Mouse (Mus musculus) heart, embryonic 15.5 days (tissue): Measurements from ENCODE around the gene Begain. TPM values are rescaled to one million over a fixed set of nuclear protein-coding genes. Genes with fewer than 3 reads are reported as not detected.

Experiments
- ATAC-seq: fragments of 200-750 bp; cut with Nextera tagmentation; replicated peaks from 2 replicates; pipeline ENCODE4 v1.8.0; 2017; ENCODE audit warnings: low read depth, moderate TSS enrichment; ENCODE audit not compliant: insufficient number of reproducible peaks, insufficient read depth, low FRiP score
- H3K27ac ChIP-seq: fragments of 300-500 bp; sonication (generic); 2 replicates; pipeline ENCODE4 v1.5.1; 2015; ENCODE audit warnings: mild to moderate bottlenecking, inconsistent platforms
- H3K27me3 ChIP-seq: fragments of 300-500 bp; sonication (generic); 2 replicates; pipeline ENCODE4 v1.6.1; 2015; ENCODE audit warnings: inconsistent platforms
- H3K36me3 ChIP-seq: fragments of 300-500 bp; sonication (generic); 2 replicates; pipeline ENCODE4 v1.6.1; 2015; ENCODE audit warnings: mild to moderate bottlenecking, inconsistent platforms
- H3K4me1 ChIP-seq: fragments of 300-500 bp; sonication (generic); replicated peaks from 2 replicates; pipeline ENCODE4 v1.6.1; 2015; ENCODE audit warnings: inconsistent platforms
- H3K4me2 ChIP-seq: fragments of 300-500 bp; sonication (generic); 2 replicates; pipeline ENCODE4 v1.6.1; 2015; ENCODE audit warnings: inconsistent platforms, mild to moderate bottlenecking, moderate library complexity
- H3K4me3 ChIP-seq: fragments of 300-500 bp; sonication (generic); 2 replicates; pipeline ENCODE4 v1.5.1; 2015; ENCODE audit warnings: mild to moderate bottlenecking, inconsistent platforms
- H3K9ac ChIP-seq: fragments of 300-500 bp; sonication (generic); 2 replicates; pipeline ENCODE4 v1.6.1; 2015; ENCODE audit warnings: mild to moderate bottlenecking, inconsistent platforms
- H3K9me3 ChIP-seq: fragments of 300-500 bp; sonication (generic); replicated peaks from 2 replicates; pipeline ENCODE4 v1.6.1; 2016; ENCODE audit warnings: inconsistent platforms
- WGBS: fragments of 180-500 bp; shearing (Covaris S2); methylation state at CpG from one replicate; pipeline ENCODE4 v1.1.7; 2015; ENCODE audit warnings: mixed read lengths; 5-methylcytosine and 5-hydroxymethylcytosine counted together
- polyA plus RNA-seq: library from polyadenylated mRNA; unstranded; fragments of >200 nt; fragmentation: Nextera tagmentation; extraction: Ambion mirVana; gene quantifications from 2 replicates; pipeline ENCODE4 v1.2.1, GENCODE M21; 2015

Gene Begain
- polyA plus RNA-seq, 1 experiment from 2014 or later = 1.5 TPM

DNA sequence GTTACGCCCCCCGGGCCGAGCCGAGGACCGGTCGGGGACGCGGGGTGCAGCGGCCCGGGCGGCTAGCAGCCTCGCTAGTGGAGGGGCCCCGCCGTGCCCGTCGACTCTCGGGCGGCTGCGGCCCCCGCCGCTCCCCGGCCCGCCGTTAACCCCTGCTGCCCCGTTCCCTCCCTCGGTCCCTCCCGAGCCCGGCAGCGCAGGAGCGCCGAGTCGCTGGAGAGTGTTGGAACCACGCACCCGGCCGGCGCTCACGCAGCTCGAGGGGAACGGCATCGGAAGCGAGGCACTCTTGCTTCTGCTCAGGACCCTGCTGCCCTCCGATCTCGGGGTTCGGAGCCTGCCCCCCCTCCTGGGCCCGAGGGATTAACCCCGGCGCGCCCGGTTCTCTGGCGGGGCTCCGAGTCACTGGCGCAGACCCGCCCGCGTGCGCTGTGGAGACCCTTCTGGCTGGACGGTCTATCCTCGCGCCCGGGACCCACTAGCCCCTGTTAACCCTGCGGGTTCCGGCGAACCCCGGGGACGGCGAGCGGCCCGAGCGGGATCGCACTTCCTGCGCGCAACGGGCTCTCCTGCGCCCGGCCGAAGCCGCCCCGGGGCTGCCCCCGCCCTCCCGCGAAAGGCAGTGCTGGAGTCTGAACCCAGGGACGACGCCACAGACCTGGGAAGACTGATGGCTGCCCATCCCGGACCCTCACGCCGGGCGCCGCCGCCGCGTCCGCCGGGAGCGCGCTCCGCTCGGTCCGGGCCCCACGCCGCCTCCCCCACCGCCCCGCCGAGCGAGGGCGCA, 14.8 kb downstream of the Begain start:
- Histone ChIP-seq H3K9me3 (no peaks in the 10 kb centered on the region), H3K4me2 (peak overlapping the region; percentile 93), H3K4me1 (peaks cover 18% of the 10 kb centered on the region), H3K36me3 (no peaks in the 10 kb centered on the region), H3K27ac (no peak overlapping the region), H3K9ac (peak overlapping the region; percentile 45), H3K27me3 (peaks cover 93% of the 10 kb centered on the region), H3K4me3 (peak overlapping the region; percentile 57)
- no peak for ATAC-seq
- WGBS = under 1% methylated on average over 79 of the region's 105 CpGs

DNA sequence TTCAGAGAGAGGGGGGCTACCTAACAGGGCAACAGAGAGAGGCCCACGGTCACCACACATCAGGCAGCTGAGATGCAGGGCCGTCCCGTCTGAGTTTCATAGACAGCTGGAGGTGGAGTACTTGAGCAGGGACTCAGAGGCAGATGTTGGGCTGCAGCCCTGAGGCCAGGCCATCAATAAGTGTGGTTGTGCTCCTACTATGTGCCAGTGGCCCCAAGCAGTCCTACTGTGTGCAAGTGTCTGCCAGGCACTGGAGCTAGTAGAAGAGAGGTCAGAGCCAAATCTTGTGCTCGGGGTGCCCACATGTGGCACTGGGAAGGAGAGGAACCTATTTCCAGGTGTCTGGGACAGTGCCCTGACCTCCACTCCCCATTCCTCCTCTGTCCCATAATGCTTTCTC, 18.1 kb downstream of the Begain start:
- ATAC-seq = no peak
- H3K4me2 ChIP-seq = no peak overlapping the region
- H3K9me3 ChIP-seq = no peaks in the 10 kb centered on the region
- no peak overlapping the region for H3K27ac ChIP-seq
- peaks cover 18% of the 10 kb centered on the region for H3K4me1 ChIP-seq
- 78% methylated on average over 4 of the region's 4 CpGs for WGBS
- peaks cover 92% of the 10 kb centered on the region for H3K27me3 ChIP-seq
- no peak overlapping the region for H3K9ac ChIP-seq
- no peak overlapping the region for H3K4me3 ChIP-seq
- H3K36me3 ChIP-seq = no peaks in the 10 kb centered on the region

- Histone ChIP-seq H3K27me3 (peaks cover 89% of the 10 kb centered on the region), H3K4me1 (no peaks in the 10 kb centered on the region), H3K36me3 (no peaks in the 10 kb centered on the region), H3K9ac (no peak overlapping the region), H3K4me2 (no peak overlapping the region), H3K27ac (no peak overlapping the region), H3K9me3 (no peaks in the 10 kb centered on the region), H3K4me3 (no peak overlapping the region)
- WGBS = 75% methylated on average over 7 of the region's 7 CpGs
- no peak for ATAC-seq
Measured at GRCm38 (mm10) chr12:109045581-109045980, 22.4 kb downstream of the Begain start.

- Histone ChIP-seq H3K9ac (no peak overlapping the region), H3K27ac (no peak overlapping the region), H3K4me2 (no peak overlapping the region), H3K4me1 (no peaks in the 10 kb centered on the region), H3K4me3 (no peak overlapping the region), H3K9me3 (no peaks in the 10 kb centered on the region), H3K27me3 (peaks cover 84% of the 10 kb centered on the region), H3K36me3 (no peaks in the 10 kb centered on the region)
- no peak for ATAC-seq
- 15% methylated on average over 5 of the region's 5 CpGs for WGBS
Measured at GRCm38 (mm10) chr12:109044497-109044896, 23.5 kb downstream of the Begain start.

GRCm38 (mm10) chr12:109039311-109039710, 28.7 kb downstream of the Begain start:
- no peaks in the 10 kb centered on the region for H3K9me3 ChIP-seq
- no peak for ATAC-seq
- no peak overlapping the region for H3K4me3 ChIP-seq
- no peak overlapping the region for H3K27ac ChIP-seq
- no peak overlapping the region for H3K9ac ChIP-seq
- H3K4me2 ChIP-seq = no peak overlapping the region
- H3K4me1 ChIP-seq = no peaks in the 10 kb centered on the region
- H3K36me3 ChIP-seq = no peaks in the 10 kb centered on the region
- WGBS = 43% methylated on average over 7 of the region's 7 CpGs
- peaks cover 83% of the 10 kb centered on the region for H3K27me3 ChIP-seq

DNA sequence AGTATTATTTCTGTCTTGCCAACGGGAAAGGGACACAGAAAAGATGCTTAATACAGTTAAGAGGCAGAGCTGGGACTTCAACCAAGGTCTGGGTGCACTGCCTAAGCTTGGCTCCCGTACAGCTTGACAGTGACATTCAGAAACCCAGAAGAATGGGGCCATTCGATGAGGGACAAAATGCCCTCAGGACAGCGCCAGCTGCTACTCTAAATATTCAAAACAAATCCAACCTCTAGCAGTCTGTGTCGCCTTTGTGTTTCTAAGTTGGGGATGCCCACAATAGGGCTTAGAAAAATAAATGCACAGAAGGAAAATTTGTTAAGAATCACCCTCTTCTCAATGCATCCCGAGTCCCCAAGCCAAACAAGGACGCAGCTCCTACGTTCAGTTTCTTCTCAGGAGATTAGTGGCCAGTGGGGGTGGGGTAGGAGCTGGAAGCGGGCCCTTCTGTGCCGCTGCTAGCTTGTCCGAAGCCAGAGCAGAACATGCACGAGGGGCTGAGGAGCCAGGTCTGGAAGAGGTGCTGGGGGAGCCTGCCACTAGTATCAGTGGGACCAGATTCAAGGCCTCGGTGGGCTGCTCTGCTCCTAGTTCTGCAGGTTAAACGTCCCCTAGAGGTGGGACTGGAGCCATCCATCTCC, 29.7 kb downstream of the Begain start:
- Histone ChIP-seq H3K4me1 (peaks cover 2% of the 10 kb centered on the region; the same call in 1 of the 2 replicates), H3K27me3 (peaks cover 83% of the 10 kb centered on the region), H3K9me3 (no peaks in the 10 kb centered on the region), H3K4me3 (no peak overlapping the region), H3K36me3 (no peaks in the 10 kb centered on the region), H3K27ac (no peak overlapping the region), H3K4me2 (no peak overlapping the region), H3K9ac (no peak overlapping the region)
- WGBS = 49% methylated on average over 14 of the region's 14 CpGs
- no peak for ATAC-seq

GRCm38 (mm10) chr12:109037026-109037425, 31.0 kb downstream of the Begain start:
- no peak for ATAC-seq
- H3K4me3 ChIP-seq = no peak overlapping the region
- H3K27me3 ChIP-seq = peaks cover 83% of the 10 kb centered on the region
- no peak overlapping the region for H3K27ac ChIP-seq
- WGBS = 87% methylated on average over 2 of the region's 2 CpGs
- no peak overlapping the region for H3K9ac ChIP-seq
- H3K9me3 ChIP-seq = no peaks in the 10 kb centered on the region
- H3K4me1 ChIP-seq = peaks cover 8% of the 10 kb centered on the region; the same call in 1 of the 2 replicates
- no peaks in the 10 kb centered on the region for H3K36me3 ChIP-seq
- no peak overlapping the region for H3K4me2 ChIP-seq

DNA sequence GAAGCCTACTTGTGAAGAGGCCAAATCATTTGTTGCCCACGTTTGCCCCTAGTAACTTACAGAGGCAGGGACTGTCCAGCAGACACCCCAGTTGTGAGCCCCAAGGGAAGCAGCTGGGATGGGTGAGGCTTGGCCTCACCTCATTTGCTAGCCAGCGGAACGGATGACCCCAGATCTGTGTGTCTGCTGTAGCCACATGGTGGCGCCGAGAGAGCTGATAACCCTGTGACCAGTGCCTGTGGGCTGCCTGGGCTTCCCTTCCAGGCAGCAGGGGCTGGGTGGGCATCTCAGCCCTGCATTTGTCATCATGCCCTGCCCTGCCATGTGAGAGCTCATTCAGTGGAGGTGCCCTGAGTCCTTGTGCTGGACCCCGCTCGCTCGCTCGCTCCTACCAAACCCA, 44.2 kb downstream of the Begain start:
- H3K9ac ChIP-seq = no peak overlapping the region
- no peaks in the 10 kb centered on the region for H3K9me3 ChIP-seq
- H3K4me3 ChIP-seq = no peak overlapping the region
- H3K27me3 ChIP-seq = no peaks in the 10 kb centered on the region
- H3K27ac ChIP-seq = no peak overlapping the region
- no peak overlapping the region for H3K4me2 ChIP-seq
- H3K4me1 ChIP-seq = no peaks in the 10 kb centered on the region
- ATAC-seq = no peak
- WGBS = 58% methylated on average over 9 of the region's 9 CpGs
- H3K36me3 ChIP-seq = no peaks in the 10 kb centered on the region

DNA sequence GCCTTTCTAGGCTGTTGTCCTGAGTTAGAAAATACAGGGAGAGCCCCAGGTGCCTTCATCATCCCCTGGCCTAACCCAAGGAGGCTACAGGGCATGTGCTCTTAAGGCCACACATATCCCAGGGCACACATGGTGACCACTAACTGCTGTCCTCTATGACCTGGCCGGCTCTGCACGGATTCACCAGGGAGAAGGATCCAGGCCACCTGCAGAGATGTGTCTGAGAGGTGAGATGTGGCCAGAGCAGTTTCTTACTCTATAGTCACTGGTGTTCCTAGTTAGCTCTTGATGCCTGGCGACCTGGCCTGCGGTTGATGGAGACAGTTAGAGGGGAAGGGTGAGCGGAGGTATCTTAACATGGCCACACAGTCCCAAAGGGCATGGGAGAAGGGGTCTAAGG, 45.1 kb downstream of the Begain start:
- H3K27ac ChIP-seq = no peak overlapping the region
- H3K4me3 ChIP-seq = no peak overlapping the region
- no peak for ATAC-seq
- H3K9me3 ChIP-seq = no peaks in the 10 kb centered on the region
- H3K4me2 ChIP-seq = no peak overlapping the region
- H3K36me3 ChIP-seq = no peaks in the 10 kb centered on the region
- no peaks in the 10 kb centered on the region for H3K27me3 ChIP-seq
- H3K9ac ChIP-seq = no peak overlapping the region
- no peaks in the 10 kb centered on the region for H3K4me1 ChIP-seq
- 79% methylated on average over 5 of the region's 5 CpGs for WGBS

DNA sequence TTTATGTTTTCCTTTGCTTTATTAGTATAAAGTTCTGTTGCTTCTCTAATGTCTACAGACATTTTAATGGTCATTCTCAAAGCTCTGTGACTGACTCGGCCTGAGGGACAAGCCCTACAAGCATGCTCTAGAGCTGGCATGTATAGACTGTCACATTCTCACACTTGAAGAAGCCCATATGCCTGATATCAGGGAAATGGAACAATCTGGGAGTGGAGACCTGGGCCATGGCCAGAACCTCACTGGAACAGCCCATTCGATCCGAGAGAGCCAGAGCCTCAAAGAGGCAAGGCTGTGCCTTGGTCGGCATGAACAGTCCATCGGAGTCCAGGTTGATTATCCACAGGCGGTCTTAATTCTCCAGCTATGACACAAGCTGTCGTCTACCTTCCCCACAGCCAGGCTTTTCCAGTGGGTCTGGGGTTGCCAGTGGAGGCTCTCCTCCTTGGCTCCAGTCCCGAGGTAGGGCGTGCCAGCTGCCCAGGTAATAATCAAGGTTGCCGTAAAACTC, 45.8 kb downstream of the Begain start:
- Histone ChIP-seq H3K4me1 (no peaks in the 10 kb centered on the region), H3K9me3 (no peaks in the 10 kb centered on the region), H3K9ac (no peak overlapping the region), H3K27ac (no peak overlapping the region), H3K4me3 (no peak overlapping the region), H3K36me3 (no peaks in the 10 kb centered on the region), H3K4me2 (no peak overlapping the region), H3K27me3 (no peaks in the 10 kb centered on the region)
- 77% methylated on average over 10 of the region's 10 CpGs for WGBS
- no peak for ATAC-seq

- no peak overlapping the region for H3K9ac ChIP-seq
- H3K4me3 ChIP-seq = no peak overlapping the region
- H3K4me2 ChIP-seq = no peak overlapping the region
- H3K27me3 ChIP-seq = no peaks in the 10 kb centered on the region
- no peaks in the 10 kb centered on the region for H3K4me1 ChIP-seq
- WGBS = 81% methylated on average over 18 of the region's 18 CpGs
- no peak overlapping the region for H3K27ac ChIP-seq
- H3K36me3 ChIP-seq = no peaks in the 10 kb centered on the region
- H3K9me3 ChIP-seq = no peaks in the 10 kb centered on the region
- no peak for ATAC-seq
Measured at GRCm38 (mm10) chr12:109010070-109010649, 57.9 kb downstream of the Begain start.
